Mouse (Mus musculus) lung, embryonic 14.5 days (tissue): ENCODE data around the gene Gm6685. TPM values are rescaled to one million over a fixed set of nuclear protein-coding genes. Genes with fewer than 3 reads are reported as not detected.
A peak's percentile ranks its signal among the peaks of the same experiment; 100 is the strongest.
"Not testable (repeated sequence)": the region's sequence is repeated elsewhere in the genome, so short reads cannot be mapped to it uniquely, and the experiment has no call there.

Experiments
- ATAC-seq: fragments of 200-750 bp; cut with Nextera tagmentation; 2 replicates; pipeline ENCODE4 v1.8.0; 2017; ENCODE audit warnings: mild to moderate bottlenecking, moderate TSS enrichment, moderate library complexity; ENCODE audit not compliant: insufficient read depth
- DNase-seq: peaks from one replicate; pipeline ENCODE4 v3.0.0-alpha.2; 2015
- H3K27ac ChIP-seq: fragments of 300-500 bp; sonication (generic); 2 replicates; pipeline ENCODE4 v1.5.1; 2014; ENCODE audit warnings: low read depth, mild to moderate bottlenecking, moderate library complexity
- H3K27me3 ChIP-seq: fragments of 300-500 bp; sonication (generic); 2 replicates; pipeline ENCODE4 v1.6.1; 2014; ENCODE audit warnings: low read length, control low read depth; ENCODE audit not compliant: insufficient read depth
- H3K36me3 ChIP-seq: fragments of 300-500 bp; sonication (generic); 2 replicates; pipeline ENCODE4 v1.6.1; 2014; ENCODE audit warnings: control low read depth; ENCODE audit not compliant: insufficient read depth
- H3K4me1 ChIP-seq: fragments of 300-500 bp; sonication (generic); 2 replicates; pipeline ENCODE4 v1.6.1; 2014; ENCODE audit warnings: antibody characterized with exemption, control low read depth; ENCODE audit not compliant: insufficient read depth
- H3K4me2 ChIP-seq: fragments of 300-500 bp; sonication (generic); 2 replicates; pipeline ENCODE4 v1.6.1; 2014; ENCODE audit warnings: mild to moderate bottlenecking
- H3K4me3 ChIP-seq: fragments of 300-500 bp; sonication (generic); 2 replicates; pipeline ENCODE4 v1.5.1; 2014; ENCODE audit warnings: low read depth, low read length
- H3K9ac ChIP-seq: fragments of 300-500 bp; sonication (generic); 2 replicates; pipeline ENCODE4 v1.6.1; 2014
- H3K9me3 ChIP-seq: fragments of 300-500 bp; sonication (generic); 2 replicates; pipeline ENCODE4 v1.6.1; 2016; ENCODE audit warnings: low read depth, low read length, control low read depth
- CTCF ChIP-seq: IDR thresholded peaks from 2 replicates; pipeline ENCODE4 v1.5.1; 2016; ENCODE audit warnings: antibody characterized with exemption, low read depth
- WGBS: fragments of 180-500 bp; shearing (Covaris S2); extraction: QIAGEN DNeasy Blood & Tissue Kit; methylation state at CpG from one replicate; pipeline ENCODE4 v1.1.7; 2014; 5-methylcytosine and 5-hydroxymethylcytosine counted together
- polyA plus RNA-seq: library from polyadenylated mRNA; unstranded; fragments of >200 nt; fragmentation: Nextera tagmentation; extraction: Ambion mirVana; gene quantifications from 2 replicates; pipeline ENCODE4 v1.2.1, GENCODE M21; 2014

The Gm6685 gene
- polyA plus RNA-seq, result not detected in 2 replicates

GRCm38 (mm10) chr11:28339224-28340150 lies at the start of gene Gm6685:
Gene Gm6685 (minus strand): TSS chr11:28339867.
- not testable (repeated sequence) for H3K27ac ChIP-seq, H3K4me2 ChIP-seq, H3K36me3 ChIP-seq, DNase-seq, H3K9me3 ChIP-seq, H3K4me3 ChIP-seq, H3K4me1 ChIP-seq, H3K9ac ChIP-seq, ATAC-seq, H3K27me3 ChIP-seq
- 89% methylated on average over 45 of the region's 45 CpGs for WGBS

- Histone ChIP-seq H3K4me3 (no peak overlapping the region), H3K9me3 (no peaks in the 10 kb centered on the region), H3K9ac (no peak overlapping the region), H3K36me3 (no peaks in the 10 kb centered on the region), H3K4me2 (no peak overlapping the region), H3K27ac (no peak overlapping the region), H3K4me1 (no peaks in the 10 kb centered on the region), H3K27me3 (no peaks in the 10 kb centered on the region)
- no peak for ATAC-seq
- TF ChIP-seq CTCF, result no peak
- no peak for DNase-seq
These were observed 36.2 kb upstream of the Gm6685 start for GRCm38 (mm10) chr11:28375891-28376290.

GRCm38 (mm10) chr11:28374636-28375035 lies 35.0 kb upstream of the Gm6685 start:
- no peak overlapping the region for H3K9ac ChIP-seq
- no peak overlapping the region for H3K27ac ChIP-seq
- no peaks in the 10 kb centered on the region for H3K36me3 ChIP-seq
- ATAC-seq, result no peak
- H3K4me2 ChIP-seq, result no peak overlapping the region
- no peaks in the 10 kb centered on the region for H3K4me1 ChIP-seq
- no peaks in the 10 kb centered on the region for H3K27me3 ChIP-seq
- no peak for DNase-seq
- no peak overlapping the region for H3K4me3 ChIP-seq
- no peaks in the 10 kb centered on the region for H3K9me3 ChIP-seq
- TF ChIP-seq CTCF, result no peak

- not testable (repeated sequence) for H3K27me3 ChIP-seq, H3K4me3 ChIP-seq, H3K4me1 ChIP-seq, H3K36me3 ChIP-seq, H3K4me2 ChIP-seq, H3K27ac ChIP-seq, H3K9ac ChIP-seq, H3K9me3 ChIP-seq, DNase-seq, ATAC-seq
- 49% methylated on average over 5 of the region's 5 CpGs for WGBS
These were observed 31.7 kb upstream of the Gm6685 start for GRCm38 (mm10) chr11:28371381-28371780.

GRCm38 (mm10) chr11:28365929-28366244 lies 26.2 kb upstream of the Gm6685 start:
- 55% methylated on average over 2 of the region's 2 CpGs for WGBS
- DNase-seq (no peak), ATAC-seq (peak; percentile 12; the same call in 1 of the 2 replicates)
- Histone ChIP-seq H3K4me3 (peak overlapping the region; percentile 23; the same call in 1 of the 2 replicates), H3K9me3 (no peaks in the 10 kb centered on the region), H3K36me3 (no peaks in the 10 kb centered on the region), H3K4me1 (no peaks in the 10 kb centered on the region), H3K9ac (no peak overlapping the region), H3K27ac (no peak overlapping the region), H3K4me2 (peak overlapping the region; percentile 58), H3K27me3 (no peaks in the 10 kb centered on the region)
- no peak for TF ChIP-seq CTCF

- 12% methylated on average over 26 of the region's 26 CpGs for WGBS
- Histone ChIP-seq H3K4me3 (peak overlapping the region; percentile 23), H3K9me3 (no peaks in the 10 kb centered on the region), H3K36me3 (no peaks in the 10 kb centered on the region), H3K4me2 (peak overlapping the region; percentile 58), H3K9ac (peak overlapping the region; percentile 42), H3K27ac (peak overlapping the region; percentile 6; the same call in 1 of the 2 replicates), H3K27me3 (no peaks in the 10 kb centered on the region), H3K4me1 (no peaks in the 10 kb centered on the region)
- ATAC-seq, result peak; percentile 94
- peak; percentile 92 for DNase-seq
- TF ChIP-seq CTCF, result no peak
These were observed 25.7 kb upstream of the Gm6685 start for GRCm38 (mm10) chr11:28365209-28365928.

GRCm38 (mm10) chr11:28343465-28343864 lies 3.8 kb upstream of the Gm6685 start:
- H3K4me1 ChIP-seq, result no peaks in the 10 kb centered on the region
- H3K4me3 ChIP-seq, result no peak overlapping the region
- no peak overlapping the region for H3K9ac ChIP-seq
- ATAC-seq (no peak), DNase-seq (no peak)
- H3K27ac ChIP-seq, result no peak overlapping the region
- H3K4me2 ChIP-seq, result no peak overlapping the region
- H3K27me3 ChIP-seq, result no peaks in the 10 kb centered on the region
- H3K9me3 ChIP-seq, result no peaks in the 10 kb centered on the region
- WGBS, result 75% methylated on average over 2 of the region's 2 CpGs
- no peaks in the 10 kb centered on the region for H3K36me3 ChIP-seq
- no peak for TF ChIP-seq CTCF
